Mouse (Mus musculus) cerebellum, adult 18-20 months (tissue): ENCODE measurements around the gene Gm43191.

Experiments
- DNase-seq, 2 experiments: peaks; one replicate each; pipeline ENCODE4 v3.0.0; 2021

Gm43191 gene

GRCm38 (mm10) chr3:116620636-116621370 is 60.3 kb downstream of the Gm43191 start:
- DNase-seq: no peak

GRCm38 (mm10) chr3:116618855-116619254 is 62.2 kb downstream of the Gm43191 start:
- DNase-seq: no peak

GRCm38 (mm10) chr3:116615318-116616068 is 65.6 kb downstream of the Gm43191 start:
- no peak for DNase-seq

- DNase-seq: no peak
These were observed 66.7 kb downstream of the Gm43191 start, which contains the start of gene Trmt13 for GRCm38 (mm10) chr3:116614295-116614892. TSS of gene Trmt13 (minus strand) at chr3:116614587.

- peak in 1 of 2 experiments; percentile 18 for DNase-seq
These were observed 76.5 kb downstream of the Gm43191 start for GRCm38 (mm10) chr3:116604570-116604969.

GRCm38 (mm10) chr3:116601781-116602180 is 79.3 kb downstream of the Gm43191 start:
- no peak for DNase-seq

GRCm38 (mm10) chr3:116601005-116601404 is 80.1 kb downstream of the Gm43191 start:
- DNase-seq: no peak

GRCm38 (mm10) chr3:116599705-116600104 is 81.4 kb downstream of the Gm43191 start:
- DNase-seq: no peak

- DNase-seq: no peak
These were observed 85.5 kb downstream of the Gm43191 start for GRCm38 (mm10) chr3:116595603-116595991.

GRCm38 (mm10) chr3:116594728-116595602 is 86.1 kb downstream of the Gm43191 start, which contains the start of gene Sass6:
TSS of gene Sass6 (plus strand) at chr3:116594982.
- peak; percentile 99 for DNase-seq

- no peak for DNase-seq
These were observed 86.9 kb downstream of the Gm43191 start for GRCm38 (mm10) chr3:116594076-116594727.
